In the genomic region with DNA sequence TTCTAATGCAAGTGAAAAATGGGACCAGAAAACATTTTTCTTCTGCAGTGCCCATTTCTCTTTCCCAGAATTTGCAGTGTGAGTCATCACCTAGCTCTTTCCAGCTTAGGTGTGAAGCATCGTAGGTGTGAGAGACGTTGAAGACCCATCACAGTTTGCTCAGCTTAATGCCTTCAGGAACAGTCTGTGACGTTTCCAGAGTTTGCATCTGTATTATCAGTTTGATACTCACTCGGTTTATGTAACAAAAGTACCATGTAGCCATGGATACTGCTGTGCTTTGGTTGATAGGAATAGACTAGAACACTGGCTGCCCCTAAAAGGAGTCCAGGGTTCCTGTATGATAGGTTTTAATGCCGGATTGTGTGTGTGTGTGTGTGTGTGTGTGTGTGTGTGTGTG, we compare ENCODE assay signal across 13 mouse cellular contexts. TPM values are rescaled to one million over a fixed set of nuclear protein-coding genes. Genes with fewer than 3 reads are reported as not detected.
DNase-seq lines count a peak whose midpoint lies in the region; ATAC-seq and TF ChIP-seq lines count a peak whose summit lies in the region.
"Had no signal": no experiment of that assay in that cellular context is flagged by ENCODE, and none has a peak within 500 bp of the region (broad histone marks: within the 10 kb centered on the region; RNA-seq: fewer than 3 reads in every experiment).

No protein-coding gene starts in this region.

- peaks cover 11% of the 10 kb centered on the region for H3K4me1 ChIP-seq in bone marrow, adult 2 months (ENCODE audit: control insufficient read depth, insufficient read depth, low read length)
- H3K4me1 ChIP-seq in liver, embryonic 12.5 days, result peaks cover 95% of the 10 kb centered on the region

- 45% methylated on average over 5 of the region's 5 CpGs for WGBS in bone marrow, adult 2 months
- WGBS in liver, embryonic 12.5 days (ENCODE audit: insufficient replicate concordance), result 35% methylated on average over 5 of the region's 5 CpGs

- intact Hi-C loops in left cerebral cortex, postnatal 10 days (cut with DNase I), result no loop called here

- peak overlapping the region; percentile 50; the same call in 1 of the 2 replicates for H3K27ac ChIP-seq in bone marrow, adult 2 months (ENCODE audit: control insufficient read depth, insufficient read depth, low read depth, low read length, poor library complexity)
- H3K27ac ChIP-seq in liver, embryonic 12.5 days, result peak overlapping the region; percentile 97

- no peaks in the 10 kb centered on the region for H3K27me3 ChIP-seq in liver, embryonic 12.5 days (replicated peaks)

- H3K4me3 ChIP-seq in bone marrow, adult 2 months (replicated peaks; ENCODE audit: control insufficient read depth, low read depth, low read length), result no peak overlapping the region
- H3K4me3 ChIP-seq in liver, embryonic 12.5 days, result peak overlapping the region; percentile 42

- peak overlapping the region; percentile 69 for H3K4me2 ChIP-seq in liver, embryonic 12.5 days

- no peak for TF ChIP-seq CTCF in bone marrow, adult 2 months (IDR thresholded peaks at IDR 0.05; ENCODE audit: control insufficient read depth, insufficient read depth, low read length)

- peaks cover 36% of the 10 kb centered on the region for H3K36me3 ChIP-seq in liver, embryonic 12.5 days

- H3K9ac ChIP-seq in liver, embryonic 12.5 days, result peak overlapping the region; percentile 71

- ATAC-seq in liver, embryonic 12.5 days, result no peak

- DNase-seq in left cerebral cortex, adult 11 months (ENCODE audit: low spot score), result peak; percentile 57
- no peak for DNase-seq in left cerebral cortex, postnatal 10 days (ENCODE audit: extremely low spot score in 1 of 2, low spot score in 2 of 2)
- peak; percentile 51 for DNase-seq in naive thymus-derived CD4-positive, alpha-beta T cell, adult 2 months (ENCODE audit: low read depth)
- no peak for DNase-seq in kidney, adult 18-20 months
- no peak for DNase-seq in heart, adult 8-10 months (ENCODE audit: low spot score)
- DNase-seq: adrenal gland, postnatal 14 days; cerebellum, postnatal 25 days; lung, adult 18-20 months; midbrain, embryonic 14.5 days; spleen, adult 18-20 months; thymus, postnatal 36 days had no signal

- TF ChIP-seq POLR2A in bone marrow, adult 2 months (IDR thresholded peaks at IDR 0.05; ENCODE audit: borderline replicate concordance, control insufficient read depth, low read depth, low read length), result no peak

- H3K9me3 ChIP-seq in liver, embryonic 12.5 days (replicated peaks), result no peaks in the 10 kb centered on the region

RNA-seq across cellular contexts. Expression of a gene that starts 17.3 kb away (rescaled TPM):
- total RNA-seq in left cerebral cortex, postnatal 10 days (2021), result 10 to 100 TPM; 17.3 to 20.8 TPM
- polyA plus RNA-seq in bone marrow, adult 2 months (2011; ENCODE audit: insufficient read depth, insufficient read length, low replicate concordance, missing spikeins), result 57.4 and 65.8 TPM in 2 replicates
- polyA plus RNA-seq in liver, embryonic 12.5 days (2016; fragmentation: Nextera tagmentation; extraction: Ambion mirVana), result 136 and 141 TPM in 2 replicates
- total RNA-seq in heart, adult 8-10 months (2022), result 1 to 10 TPM; 6.9 to 9.5 (median 8.2) TPM

Comparison
In these comparisons a context has a peak if more than half of its experiments do, and no peak if none do; other contexts are left out.
1. DNase-seq: peak in left cerebral cortex, adult 11 months (single experiment) and naive thymus-derived CD4-positive, alpha-beta T cell, adult 2 months (single experiment); none in left cerebral cortex, postnatal 10 days (0 of 2), kidney, adult 18-20 months (single experiment) and heart, adult 8-10 months (single experiment).